Mouse (Mus musculus) cortical plate, adult 2 months (tissue): ENCODE results near the gene Stab2.

Experiments used
- CTCF ChIP-seq: fragments of 200-500 bp; IDR thresholded peaks from 2 replicates; pipeline ENCODE4 v1.5.1; 2011; ENCODE audit warnings: mild to moderate bottlenecking, control low read depth, low read length; ENCODE audit not compliant: insufficient read depth; ENCODE audit errors: extremely low read depth
- POLR2A ChIP-seq: fragments of 200-500 bp; IDR thresholded peaks from 2 replicates; pipeline ENCODE4 v1.6.1; 2011; ENCODE audit warnings: mild to moderate bottlenecking, low read length, control low read depth; ENCODE audit not compliant: insufficient read depth; ENCODE audit errors: extremely low read depth

- no peak for TF ChIP-seq POLR2A
- TF ChIP-seq CTCF = no peak
These were observed 15.4 kb downstream of the Stab2 start for GRCm38 (mm10) chr10:86992238-86992976.
